Mouse (Mus musculus): ENCODE data around the gene Fli1.
A peak's percentile ranks its signal among the peaks of the same experiment; 100 is the strongest.

Gene Fli1

DNA sequence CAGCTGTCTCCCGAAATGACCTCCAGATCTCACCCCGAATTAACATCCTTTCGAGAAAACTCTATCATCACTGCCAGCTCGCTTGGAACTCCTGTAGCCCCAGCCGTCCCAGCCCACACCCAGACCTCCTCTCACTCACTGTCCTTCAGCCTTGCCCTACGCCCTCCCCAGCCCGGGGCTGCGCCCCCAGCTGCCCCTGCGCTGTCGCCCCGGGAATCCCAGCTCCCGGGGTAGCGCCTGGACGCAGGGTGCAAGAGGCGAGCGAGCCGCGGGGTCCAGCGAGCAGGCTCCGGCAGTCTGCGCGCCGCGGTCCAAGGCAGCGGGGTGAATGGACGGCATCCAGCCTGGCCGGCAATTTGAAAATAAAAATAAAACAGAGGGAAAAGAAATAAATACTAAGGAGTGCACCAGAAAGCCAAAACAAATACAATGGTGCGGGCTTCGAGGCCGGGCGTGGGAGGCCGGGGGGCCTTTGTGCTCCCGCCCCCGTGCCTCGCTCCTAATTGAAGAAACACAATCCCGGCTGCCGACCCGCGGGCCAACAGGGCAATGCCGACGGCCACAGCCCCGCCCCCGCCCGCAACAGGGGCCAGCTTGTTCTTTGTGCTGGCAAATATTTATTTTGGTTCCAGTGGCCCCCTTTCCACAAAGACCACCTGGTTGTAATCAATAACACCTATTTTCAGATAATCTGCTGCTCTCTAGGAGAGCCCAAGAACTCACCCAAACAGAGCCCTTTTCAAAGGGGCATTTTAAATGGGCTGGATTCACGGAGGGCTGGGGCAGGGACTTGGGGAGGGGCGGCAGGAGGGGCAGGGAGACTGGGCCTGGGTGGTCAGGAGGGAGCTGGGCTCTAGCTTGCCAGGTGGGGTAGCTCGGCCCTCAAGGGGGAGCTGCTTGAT is 133.3 kb downstream of the Fli1 start:
- DNase-seq (ENCODE audit: low spot score in 2 of 2): no peak

GRCm38 (mm10) chr9:32408730-32409059 is 134.0 kb downstream of the Fli1 start:
- no peak for DNase-seq (ENCODE audit: low spot score in 2 of 2)

GRCm38 (mm10) chr9:32405191-32405925 is 137.3 kb downstream of the Fli1 start:
- peak; percentile 28 to 32 for DNase-seq (ENCODE audit: low spot score in 2 of 2)

GRCm38 (mm10) chr9:32400662-32401161 is 141.9 kb downstream of the Fli1 start:
- no peak for DNase-seq (ENCODE audit: low spot score in 2 of 2)

DNA sequence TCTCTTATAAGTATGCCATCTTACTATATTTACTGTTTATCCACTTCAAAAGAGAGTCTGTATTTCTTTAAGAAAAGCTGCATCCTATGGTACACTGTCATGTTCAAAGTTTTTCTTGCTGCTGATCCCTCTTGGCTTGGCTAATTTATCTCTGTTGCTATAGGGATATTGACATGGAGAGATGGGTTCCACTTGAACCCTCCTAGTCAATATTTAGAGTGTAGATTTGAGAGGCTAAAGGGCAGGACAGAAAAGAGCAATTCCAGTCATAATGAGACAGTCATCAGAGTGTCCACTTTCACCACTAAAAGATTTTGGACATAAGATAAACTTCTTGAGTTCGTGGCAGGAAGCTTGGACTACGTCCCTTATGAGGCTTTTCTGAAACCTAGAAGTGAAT is 142.4 kb downstream of the Fli1 start:
- DNase-seq (ENCODE audit: low spot score in 2 of 2): no peak

DNA sequence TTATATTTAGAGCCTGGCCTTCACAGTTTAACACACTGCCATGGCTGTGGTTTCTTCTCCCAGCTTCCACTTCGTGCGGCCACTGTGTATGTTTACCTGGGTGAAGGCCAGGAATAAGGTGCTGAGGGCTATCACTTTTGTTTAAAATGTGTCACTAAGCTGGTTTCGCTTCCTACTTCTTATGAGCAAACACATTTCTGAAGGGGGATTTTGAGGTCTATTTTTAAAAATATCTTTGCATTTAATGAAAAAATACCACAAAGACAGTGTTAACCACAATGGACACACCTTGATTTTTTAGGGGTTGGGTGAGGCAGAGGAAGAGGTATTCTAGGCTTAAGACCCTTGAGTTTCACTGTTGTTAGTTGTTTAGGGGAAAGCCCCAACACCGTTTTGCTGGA is 147.9 kb downstream of the Fli1 start:
- DNase-seq (ENCODE audit: low spot score in 2 of 2): no peak

DNA sequence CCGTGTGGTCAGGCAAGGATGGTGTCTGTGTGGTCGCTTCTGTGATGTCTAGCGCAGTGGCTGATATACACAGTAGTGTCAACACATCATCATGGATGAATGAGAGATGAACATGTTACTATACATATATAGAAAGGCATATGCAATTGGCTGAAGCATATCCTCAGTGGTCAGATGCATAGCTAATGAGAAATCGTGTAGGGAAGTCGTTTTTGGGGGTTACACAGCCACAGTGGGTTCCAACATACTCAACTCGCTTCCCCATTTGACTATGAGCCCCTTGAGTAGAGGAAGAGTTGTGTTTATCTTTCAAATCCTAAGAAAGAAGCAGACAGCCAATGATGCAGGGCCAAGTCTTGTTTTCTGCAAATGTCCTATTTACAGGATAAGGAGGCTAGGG is 149.9 kb downstream of the Fli1 start:
- no peak for DNase-seq (ENCODE audit: low spot score in 2 of 2)

- DNase-seq (ENCODE audit: low spot score in 2 of 2): no peak
Measured at GRCm38 (mm10) chr9:32391701-32392100, 151.0 kb downstream of the Fli1 start.

DNA sequence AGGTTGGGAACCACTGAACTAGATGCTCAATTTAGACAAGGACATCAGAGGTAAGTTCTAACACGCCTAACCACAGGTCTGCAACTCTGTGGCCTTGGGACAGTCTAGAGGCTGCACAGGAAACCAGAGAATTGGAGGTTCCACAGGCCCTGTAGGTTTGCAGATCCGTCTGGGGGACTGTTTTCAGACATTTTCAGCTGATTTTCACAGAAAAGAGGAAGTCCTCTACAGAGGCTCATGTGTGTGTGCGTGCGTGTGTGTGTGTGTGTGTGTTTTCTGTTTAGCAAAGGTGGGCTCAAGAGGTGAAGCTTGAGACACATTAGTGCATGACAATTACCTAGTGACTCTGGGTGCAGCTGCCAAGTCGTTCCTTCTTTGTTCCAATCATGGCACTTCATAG is 151.6 kb downstream of the Fli1 start:
- no peak for DNase-seq (ENCODE audit: low spot score in 2 of 2)

- no peak for DNase-seq (ENCODE audit: low spot score in 2 of 2)
Measured at GRCm38 (mm10) chr9:32388120-32388519, 154.5 kb downstream of the Fli1 start.

- no peak for DNase-seq (ENCODE audit: low spot score in 2 of 2)
Measured at GRCm38 (mm10) chr9:32384906-32385305, 157.8 kb downstream of the Fli1 start.

DNA sequence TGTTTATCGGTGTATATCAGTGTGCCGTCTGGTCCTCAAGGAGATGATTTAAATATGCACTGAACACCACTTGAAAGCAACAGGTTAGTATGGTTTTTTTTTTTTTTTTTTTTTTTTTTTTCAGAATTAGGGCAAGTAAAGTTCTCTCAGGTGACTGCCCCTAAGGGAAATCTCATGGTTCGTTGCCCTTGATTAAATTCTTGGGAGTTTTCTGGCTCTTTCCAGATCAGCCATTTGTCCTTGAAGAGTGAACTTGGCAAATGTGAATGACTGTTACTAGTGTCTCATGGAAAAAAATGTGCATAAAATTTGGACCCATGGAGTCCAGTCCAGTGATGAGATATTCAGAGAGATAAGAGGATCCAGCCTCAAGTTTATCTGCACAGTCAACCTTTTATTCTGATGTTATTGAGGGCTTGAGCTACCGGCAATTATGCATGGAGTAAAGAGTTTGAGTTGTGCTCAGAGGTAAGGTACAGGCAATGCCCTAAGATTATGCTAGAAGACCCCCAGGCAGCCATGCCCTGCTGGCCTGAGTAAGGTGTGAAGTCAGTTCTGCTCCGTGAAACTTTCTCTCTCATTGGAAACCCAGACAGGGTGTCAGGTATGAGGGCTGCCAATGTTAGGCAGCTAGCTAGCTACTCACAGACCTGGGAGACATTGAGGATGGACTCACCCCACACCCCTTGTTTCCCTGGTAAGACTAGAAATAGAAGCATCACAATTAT is 165.6 kb downstream of the Fli1 start:
- DNase-seq (ENCODE audit: low spot score in 2 of 2): no peak

- DNase-seq (ENCODE audit: low spot score in 2 of 2): no peak
Measured at GRCm38 (mm10) chr9:32376031-32376430, 166.6 kb downstream of the Fli1 start.

- DNase-seq (ENCODE audit: low spot score in 2 of 2): no peak
Measured at GRCm38 (mm10) chr9:32373656-32374055, 169.0 kb downstream of the Fli1 start.
